Mouse (Mus musculus) thymus, postnatal 0 days (tissue): ENCODE measurements around the gene Tmem132b. TPM values are rescaled to one million over a fixed set of nuclear protein-coding genes. Genes with fewer than 3 reads are reported as not detected.

ENCODE experiments used
- DNase-seq: peaks from one replicate; pipeline ENCODE4 v3.0.0-alpha.2; 2015; ENCODE audit warnings: low spot score
- polyA plus RNA-seq: library from polyadenylated mRNA; unstranded; fragments of >200 nt; fragmentation: Nextera tagmentation; extraction: Ambion mirVana; gene quantifications from 2 replicates; pipeline ENCODE4 v1.2.1, GENCODE M21; 2015

Gene Tmem132b
- polyA plus RNA-seq, 1 experiment from 2014 or later: not detected

DNA sequence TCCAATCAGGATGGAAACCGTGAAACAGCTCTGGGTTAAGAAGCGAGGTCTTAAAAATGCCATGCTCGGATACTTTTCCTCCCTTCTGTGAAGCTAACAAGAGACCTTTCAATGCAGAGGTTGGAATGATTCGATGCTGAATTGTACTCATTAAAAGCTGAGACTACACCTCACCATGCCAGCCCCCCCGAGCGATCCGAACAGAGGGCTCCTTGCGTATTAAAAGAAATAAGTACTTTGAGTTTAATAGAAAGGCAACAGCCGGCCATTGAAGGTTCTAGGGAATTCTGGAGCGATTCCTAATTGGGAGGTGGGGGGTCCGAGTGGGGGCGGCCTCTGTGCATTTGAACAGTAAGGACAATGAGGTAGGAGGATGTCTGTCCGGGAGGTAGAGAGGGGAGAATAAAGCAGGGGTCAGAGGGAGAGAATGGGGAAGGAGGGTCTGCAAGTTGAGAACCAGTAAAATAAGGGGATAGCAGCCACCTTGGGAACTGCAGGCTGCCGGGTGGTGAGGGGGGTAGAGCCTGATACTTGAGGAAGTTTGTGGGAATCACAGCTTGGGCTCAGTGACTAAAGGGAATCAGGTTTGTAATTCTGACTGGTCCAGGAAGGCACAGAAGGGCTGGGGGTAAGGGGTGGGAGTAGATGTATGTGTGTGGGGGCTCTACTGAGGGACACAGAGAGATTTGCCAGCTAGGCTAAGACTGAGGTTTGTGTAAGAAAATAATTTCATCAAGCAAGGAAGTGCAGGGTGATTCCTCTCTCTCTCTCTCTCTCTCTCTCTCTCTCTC is 127.6 kb downstream of the Tmem132b start:
- DNase-seq: no peak

GRCm38 (mm10) chr5:125675623-125676022 is 144.0 kb downstream of the Tmem132b start:
- no peak for DNase-seq

DNA sequence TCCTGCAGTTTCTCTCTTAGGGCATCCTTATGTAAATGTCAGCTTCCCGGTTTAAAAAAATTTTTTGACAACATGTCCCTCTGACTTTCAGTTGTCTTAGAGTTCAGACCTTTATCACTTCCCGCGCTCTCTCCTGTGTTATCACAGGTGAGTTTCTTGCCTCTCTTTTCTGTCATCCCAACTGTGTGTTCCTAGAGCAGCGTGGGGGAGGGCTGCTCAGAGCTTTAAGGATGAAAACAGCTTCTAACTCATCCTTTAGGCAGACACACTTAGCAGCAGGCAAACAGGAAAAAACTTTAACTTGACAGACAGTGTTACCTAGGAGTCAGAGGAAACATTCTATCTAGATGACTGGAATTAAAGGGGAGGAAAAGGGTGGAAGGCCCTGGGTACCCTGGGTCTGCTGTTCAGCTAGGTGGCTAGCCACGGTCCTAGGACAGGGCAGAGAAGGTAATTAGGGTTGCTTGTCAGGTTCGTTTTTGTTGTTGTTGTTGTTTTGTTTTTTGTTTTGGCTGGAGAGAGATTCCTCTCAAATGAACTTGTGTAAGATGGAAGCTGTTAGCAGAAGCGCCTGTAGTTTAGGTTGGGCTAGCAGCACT is 144.6 kb downstream of the Tmem132b start:
- no peak for DNase-seq

- no peak for DNase-seq
Measured at GRCm38 (mm10) chr5:125680889-125681288, 149.3 kb downstream of the Tmem132b start.

GRCm38 (mm10) chr5:125683491-125683890 is 151.9 kb downstream of the Tmem132b start:
- DNase-seq: no peak

DNA sequence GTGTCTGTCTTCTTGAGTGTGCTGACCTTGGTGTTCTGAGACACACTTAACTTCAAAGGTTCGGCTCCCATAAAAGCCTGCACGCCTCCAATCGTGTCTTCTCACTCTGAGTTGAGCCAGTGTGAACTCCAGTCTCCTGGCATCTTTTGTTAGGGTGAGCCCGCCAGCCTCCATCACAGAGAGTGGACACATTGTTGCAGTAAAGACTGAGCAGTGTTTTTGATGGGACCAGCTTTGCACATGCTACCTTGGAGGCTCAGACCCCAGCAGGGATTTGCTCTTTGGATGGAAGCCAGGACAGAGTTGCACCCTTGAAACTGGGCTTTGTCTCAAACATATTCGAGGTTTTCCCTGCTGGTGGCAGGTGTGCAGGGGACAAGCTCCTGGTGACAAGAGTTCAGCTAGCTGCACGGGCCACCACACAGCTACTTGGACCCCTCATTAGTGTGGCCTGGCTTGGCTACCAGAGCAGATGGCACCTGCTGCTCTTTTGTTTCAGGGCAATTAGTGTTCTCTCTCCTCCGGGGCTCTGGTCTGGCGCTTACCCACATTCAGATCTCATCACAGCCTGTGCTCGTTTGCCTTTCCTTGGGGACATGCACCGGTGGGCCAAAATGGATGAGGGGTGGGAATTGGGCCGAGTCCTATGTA is 154.2 kb downstream of the Tmem132b start:
- DNase-seq: no peak

- DNase-seq: no peak
Measured at GRCm38 (mm10) chr5:125692538-125692937, 161.0 kb downstream of the Tmem132b start.

DNA sequence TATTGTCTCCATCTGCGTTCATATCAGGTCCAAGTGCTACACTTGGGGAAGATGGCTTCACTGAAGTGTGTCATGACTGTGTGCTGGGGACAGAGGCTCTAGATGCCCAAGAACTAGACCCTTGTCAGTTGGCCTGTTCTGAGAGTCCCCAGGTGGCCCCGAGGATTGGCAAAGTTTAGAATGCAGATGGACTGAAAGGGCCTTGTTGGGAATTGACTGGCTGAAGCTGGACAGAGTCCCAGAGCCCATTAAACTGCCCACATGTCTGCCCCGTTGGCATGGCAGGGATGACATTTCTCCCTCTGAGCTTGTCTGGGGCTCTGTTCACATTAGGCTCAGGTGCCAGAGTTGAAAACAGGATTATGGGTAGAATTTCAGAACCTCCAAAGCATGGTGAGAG is 167.8 kb downstream of the Tmem132b start:
- DNase-seq: no peak

- DNase-seq: no peak
Measured at GRCm38 (mm10) chr5:125700234-125700633, 168.7 kb downstream of the Tmem132b start.

DNA sequence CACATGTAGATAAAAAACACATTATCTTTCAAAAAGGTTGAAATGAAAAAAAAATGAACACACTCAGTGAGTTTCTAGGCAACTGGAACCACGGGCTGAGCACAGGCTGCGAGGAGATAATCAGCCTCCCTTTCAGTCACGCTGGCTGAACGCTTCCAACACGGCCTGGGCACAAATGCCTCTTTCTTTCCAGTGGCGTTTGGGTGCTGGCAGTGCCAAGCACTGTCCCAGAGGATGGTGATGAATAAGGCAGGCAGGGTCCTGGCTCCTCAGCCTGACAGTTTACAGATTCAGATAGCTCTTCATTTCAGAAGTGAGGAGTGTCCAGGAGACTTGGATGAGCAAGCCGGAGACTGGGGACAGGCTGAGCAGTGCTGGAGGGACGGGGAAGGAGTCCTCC is 173.8 kb downstream of the Tmem132b start:
- DNase-seq: no peak

GRCm38 (mm10) chr5:125709160-125709559 is 177.6 kb downstream of the Tmem132b start:
- DNase-seq: peak; percentile 5

DNA sequence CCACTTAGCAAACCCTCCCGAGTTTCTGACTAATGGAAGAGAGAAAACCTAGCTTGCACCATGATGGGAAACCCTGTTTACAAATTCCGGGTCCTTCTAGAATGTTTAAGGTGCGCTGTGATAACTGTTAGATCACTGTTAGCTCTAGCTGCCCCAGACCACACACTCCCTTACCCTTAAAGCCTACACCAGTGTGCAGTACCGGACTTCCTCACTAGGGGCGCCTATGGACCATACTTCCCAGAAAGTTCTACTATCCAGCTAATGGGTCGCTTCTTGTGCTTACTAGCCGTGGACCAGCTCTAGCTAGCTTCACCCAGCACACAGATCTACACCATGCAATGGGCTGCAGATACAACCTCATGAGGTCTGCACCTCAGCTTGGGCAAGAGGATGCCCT is 195.2 kb downstream of the Tmem132b start:
- no peak for DNase-seq

DNA sequence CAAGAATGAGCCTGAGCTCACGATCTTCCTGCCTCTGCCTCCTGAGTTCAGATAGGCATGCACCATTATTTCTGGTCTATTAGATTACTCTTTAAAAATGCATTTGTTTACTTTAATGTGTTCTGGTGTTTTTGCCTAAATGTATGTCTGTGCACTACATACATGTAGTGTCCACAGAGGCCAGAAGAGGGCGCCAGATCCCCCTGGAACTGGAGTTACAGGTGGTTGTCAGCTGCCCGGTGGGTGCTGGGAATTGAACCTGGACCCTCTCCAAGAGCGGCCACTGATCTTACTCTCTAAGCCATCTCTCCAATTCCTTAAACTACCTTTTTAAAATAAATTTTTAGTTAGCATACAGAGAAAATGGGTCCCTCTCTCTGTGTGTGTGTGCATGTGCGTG is 195.9 kb downstream of the Tmem132b start:
- no peak for DNase-seq

DNA sequence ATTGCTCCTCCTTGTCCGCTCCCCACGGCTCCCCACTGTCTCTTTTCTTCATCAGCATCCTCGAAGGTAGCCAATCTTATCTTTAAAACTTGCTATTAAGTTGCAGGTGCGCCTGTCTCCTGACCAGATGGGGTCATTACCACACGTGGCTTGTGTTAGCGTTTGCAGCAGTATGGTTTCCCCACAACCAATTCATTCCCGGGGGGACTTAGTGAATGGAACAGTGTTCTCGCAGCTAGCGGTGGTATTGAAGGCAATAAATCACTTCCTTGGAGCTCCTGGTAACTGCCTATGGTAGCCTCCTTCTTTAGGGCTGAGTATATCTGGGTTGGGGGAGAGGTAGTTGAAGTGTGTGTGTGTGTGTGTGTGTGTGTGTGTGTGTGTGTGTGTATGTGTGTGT is 196.4 kb downstream of the Tmem132b start:
- DNase-seq: no peak

GRCm38 (mm10) chr5:125728521-125728920 is 196.9 kb downstream of the Tmem132b start:
- DNase-seq: no peak

GRCm38 (mm10) chr5:125733806-125734205 is 202.2 kb downstream of the Tmem132b start:
- no peak for DNase-seq

DNA sequence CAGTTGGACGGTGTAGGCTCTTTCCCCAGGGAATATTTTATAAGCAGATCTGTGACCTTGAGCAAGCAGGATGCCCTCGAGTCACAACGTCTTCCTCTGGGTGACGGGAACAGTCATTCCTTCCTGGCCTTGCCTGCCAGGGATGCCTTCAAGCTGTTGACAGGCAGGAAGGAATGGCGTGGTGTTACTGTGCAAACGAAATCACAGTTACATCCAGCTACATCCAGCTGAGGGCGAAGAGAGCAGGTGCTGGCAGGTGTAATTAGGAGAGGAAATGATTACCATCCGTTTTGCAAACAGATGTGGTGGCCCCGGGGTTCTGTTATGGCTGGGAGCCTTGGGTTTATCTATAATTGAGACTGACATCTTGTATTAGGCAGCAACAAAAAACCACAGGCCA is 205.5 kb downstream of the Tmem132b start:
- no peak for DNase-seq

DNA sequence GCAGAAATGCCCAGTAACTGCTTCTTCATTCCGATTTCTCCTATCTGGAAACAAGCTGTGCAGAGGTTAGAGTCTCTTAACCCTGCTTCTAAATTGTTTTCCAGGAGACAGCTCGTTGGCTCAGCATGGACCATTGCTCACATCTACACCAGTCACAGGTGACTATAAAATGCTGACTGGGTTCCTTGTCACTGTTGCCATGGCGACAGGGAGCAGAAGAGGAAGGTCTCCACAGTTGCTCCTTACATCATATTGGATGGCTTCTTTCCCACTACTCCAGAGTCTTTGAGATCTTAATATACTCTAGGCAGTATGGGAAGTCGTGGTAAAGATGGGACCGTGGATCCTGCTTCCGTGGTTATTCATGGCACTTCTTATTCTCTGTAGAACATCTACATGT is 211.9 kb downstream of the Tmem132b start:
- DNase-seq: no peak

GRCm38 (mm10) chr5:125745727-125746126 is 214.2 kb downstream of the Tmem132b start:
- no peak for DNase-seq

DNA sequence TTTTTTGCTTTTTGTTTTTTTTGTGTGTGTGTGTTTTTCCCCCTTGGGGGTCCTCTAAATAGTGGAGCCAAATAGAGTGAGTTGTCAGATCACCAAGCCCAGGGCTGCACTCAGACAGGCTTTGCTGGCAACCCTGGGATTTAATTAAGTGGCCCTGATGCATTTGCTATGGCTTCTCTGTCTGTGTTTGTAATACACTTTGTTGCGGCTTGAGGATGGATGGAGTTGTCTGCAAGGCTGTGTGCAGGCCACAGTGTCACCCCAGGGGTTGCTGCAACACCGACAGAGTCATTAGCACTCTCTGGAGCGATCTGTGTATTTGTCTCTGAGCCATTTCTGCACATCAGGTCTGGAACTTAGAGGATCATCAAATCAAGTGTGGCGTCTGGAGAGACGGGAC is 219.9 kb downstream of the Tmem132b start:
- DNase-seq: no peak

- no peak for DNase-seq
Measured at GRCm38 (mm10) chr5:125752546-125752945, 221.0 kb downstream of the Tmem132b start.

DNA sequence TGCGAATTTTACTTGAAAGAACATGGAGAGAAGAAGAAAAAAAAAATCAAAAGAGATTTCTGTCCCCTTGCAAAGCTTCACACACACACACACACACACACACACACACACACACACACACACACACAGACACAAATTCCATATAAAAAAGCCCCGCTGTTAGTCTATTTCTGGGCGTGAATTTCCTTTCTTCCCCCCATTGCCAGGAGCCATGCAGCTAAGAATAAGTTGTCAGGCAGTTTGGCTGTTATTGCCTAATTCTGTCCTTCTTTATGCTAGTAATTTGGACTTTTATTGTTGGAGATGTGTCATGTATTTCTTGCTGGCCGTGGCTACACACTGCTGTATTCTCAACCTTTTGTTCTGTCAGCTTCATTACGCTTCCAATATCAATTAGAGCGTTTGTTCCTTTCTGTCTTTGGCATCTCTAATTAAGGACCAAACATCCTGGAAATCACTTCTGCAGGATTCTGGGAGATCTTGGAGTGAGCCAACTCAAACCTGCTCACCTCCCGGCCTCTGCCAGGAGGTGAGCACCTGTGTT is 225.5 kb downstream of the Tmem132b start:
- DNase-seq: no peak
